In genomic region chr6:124661156-124661806, GRCm38 (mm10) we compare ENCODE assay signal across 24 mouse cellular contexts. TPM values are rescaled to one million over a fixed set of nuclear protein-coding genes. Genes with fewer than 3 reads are reported as not detected.
DNase-seq lines count a peak whose midpoint lies in the region; ATAC-seq and TF ChIP-seq lines count a peak whose summit lies in the region.
"Had no signal": no experiment of that assay in that cellular context is flagged by ENCODE, and none has a peak within 500 bp of the region (broad histone marks: within the 10 kb centered on the region; RNA-seq: fewer than 3 reads in every experiment).

No protein-coding gene starts in this region.

- no peak overlapping the region for H3K4me3 ChIP-seq in liver, embryonic 12.5 days
- no peak overlapping the region for H3K4me3 ChIP-seq in ES-Bruce4 (ENCODE audit: low read depth, low read length)
- peak overlapping the region; percentile 74 for H3K4me3 ChIP-seq in myocyte
- H3K4me3 ChIP-seq in kidney, adult 2 months (ENCODE audit: insufficient read depth, low read depth, low read length) = no peak overlapping the region

- H3K27ac ChIP-seq in liver, embryonic 12.5 days = no peak overlapping the region; the same call in 1 of the 2 replicates
- no peak overlapping the region for H3K27ac ChIP-seq in ES-Bruce4 (ENCODE audit: insufficient read depth, low read length)
- no peak overlapping the region for H3K27ac ChIP-seq in kidney, adult 2 months (ENCODE audit: insufficient read depth, low read depth, low read length)

- ATAC-seq in liver, embryonic 12.5 days = no peak
- ATAC-seq: forebrain, embryonic 14.5 days; hindbrain, postnatal 0 days had no signal

- DNase-seq in liver (no peak), A20 (ENCODE audit: low read depth, low spot score) (peak; percentile 77)
- no peak for DNase-seq in kidney, adult 11 months
- DNase-seq in kidney, adult 2 months = no peak
- DNase-seq: adrenal gland, adult 8-10 months; adrenal gland, postnatal 36 days; cerebellum, adult 2 months; cerebellum, postnatal 10 days; gastrocnemius, adult 2 months; gastrocnemius, postnatal 25 days; heart, adult 18-20 months; heart, postnatal 10 days had no signal

- peaks cover 10% of the 10 kb centered on the region for H3K36me3 ChIP-seq in liver, embryonic 12.5 days
- H3K36me3 ChIP-seq in ES-Bruce4 (ENCODE audit: control insufficient read depth, insufficient read depth, low read length, poor library complexity, severe bottlenecking) (no peaks in the 10 kb centered on the region), myocyte (ENCODE audit: control insufficient read depth, insufficient read depth) (peaks cover 4% of the 10 kb centered on the region)
- H3K36me3 ChIP-seq in kidney, adult 2 months (ENCODE audit: control insufficient read depth, insufficient read depth, low read length) = no peaks in the 10 kb centered on the region
- H3K36me3 ChIP-seq: heart, embryonic 10.5 days; hindbrain, embryonic 13.5 days had no signal

- H3K27me3 ChIP-seq in liver, embryonic 12.5 days (replicated peaks) = no peaks in the 10 kb centered on the region
- H3K27me3 ChIP-seq in ES-Bruce4 (ENCODE audit: control insufficient read depth, insufficient read depth, low read length, poor library complexity, severe bottlenecking) (no peaks in the 10 kb centered on the region), myocyte (ENCODE audit: control insufficient read depth, insufficient read depth, insufficient read length) (no peaks in the 10 kb centered on the region)
- H3K27me3 ChIP-seq in kidney, adult 2 months (replicated peaks; ENCODE audit: control insufficient read depth, insufficient read depth, low read length) = no peaks in the 10 kb centered on the region
- H3K27me3 ChIP-seq: embryonic facial prominence, embryonic 15.5 days; hindbrain, embryonic 13.5 days had no signal

- no peak for TF ChIP-seq EP300 in ES-Bruce4 (IDR thresholded peaks at IDR 0.05; ENCODE audit: insufficient read depth, low read depth, low read length)

- peaks cover 39% of the 10 kb centered on the region for H3K4me1 ChIP-seq in liver, embryonic 12.5 days
- no peaks in the 10 kb centered on the region for H3K4me1 ChIP-seq in ES-Bruce4 (ENCODE audit: control insufficient read depth, insufficient read depth, low read length)
- peaks cover 1% of the 10 kb centered on the region; the same call in 1 of the 2 replicates for H3K4me1 ChIP-seq in kidney, adult 2 months (ENCODE audit: control insufficient read depth, insufficient read depth, low read length)

- peaks cover 15% of the 10 kb centered on the region for H3K79me2 ChIP-seq in myocyte (ENCODE audit: control insufficient read depth, insufficient read depth)

- H3K4me2 ChIP-seq in liver, embryonic 12.5 days = peak overlapping the region; percentile 89; the same call in 1 of the 2 replicates
- peak overlapping the region; percentile 59 for H3K4me2 ChIP-seq in myocyte (ENCODE audit: low read depth)

- TF ChIP-seq POLR2A in ES-Bruce4 (IDR thresholded peaks at IDR 0.05; ENCODE audit: insufficient read depth, low read length) (no peak), myocyte (IDR thresholded peaks at IDR 0.05; ENCODE audit: insufficient read length, low read depth) (no peak)
- no peak for TF ChIP-seq POLR2A in kidney, adult 2 months (IDR thresholded peaks at IDR 0.05; ENCODE audit: low read depth, low read length)

- no peaks in the 10 kb centered on the region for H3K9me3 ChIP-seq in liver, embryonic 12.5 days (replicated peaks)
- H3K9me3 ChIP-seq in ES-Bruce4 (replicated peaks; ENCODE audit: control insufficient read depth, insufficient read depth, low read length, poor library complexity, severe bottlenecking) = no peaks in the 10 kb centered on the region
- H3K9me3 ChIP-seq: embryonic facial prominence, embryonic 15.5 days; forebrain, embryonic 10.5 days; heart, embryonic 10.5 days; hindbrain, embryonic 13.5 days had no signal

- H3K9ac ChIP-seq in liver, embryonic 12.5 days = peak overlapping the region; percentile 88; the same call in 1 of the 2 replicates
- peak overlapping the region; percentile 46; the same call in 1 of the 2 replicates for H3K9ac ChIP-seq in ES-Bruce4 (ENCODE audit: low read depth, poor library complexity, severe bottlenecking)
- H3K9ac ChIP-seq: embryonic facial prominence, embryonic 15.5 days had no signal

- 80% methylated on average over 4 of the region's 4 CpGs for WGBS in liver, embryonic 12.5 days (ENCODE audit: insufficient replicate concordance)
- 95% methylated on average over 4 of the region's 4 CpGs for WGBS in kidney, adult 2 months

- no peak overlapping the region for H3ac ChIP-seq in myocyte (ENCODE audit: control insufficient read depth, insufficient read length)

- TF ChIP-seq CTCF in ES-Bruce4 (IDR thresholded peaks at IDR 0.05; ENCODE audit: low read depth, low read length) = no peak
- no peak for TF ChIP-seq CTCF in kidney, adult 2 months (conservative IDR thresholded peaks at IDR 0.05; ENCODE audit: insufficient read depth, insufficient read length, low read depth, low read length)

TF ChIP-seq in myocyte, 11 proteins besides CTCF, POLR2A, EP300 and RAD21:
- no peak for TF ChIP-seq MYOG (IDR thresholded peaks at IDR 0.05; ENCODE audit: control insufficient read depth in 1 of 3, insufficient read depth in 1 of 3, insufficient read length in 2 of 3, low read depth in 2 of 3)
- TF ChIP-seq CEBPB (IDR thresholded peaks at IDR 0.05; ENCODE audit: insufficient read depth, poor library complexity, severe bottlenecking) = no peak
- no peak for TF ChIP-seq TCF12 (IDR thresholded peaks at IDR 0.05; ENCODE audit: insufficient read depth, poor library complexity, severe bottlenecking)
- TF ChIP-seq MYOD1 (IDR thresholded peaks at IDR 0.05; ENCODE audit: control insufficient read depth in 1 of 3, insufficient read length in 2 of 3, low read depth in 2 of 3) = no peak
- TF ChIP-seq SRF (IDR thresholded peaks at IDR 0.05; ENCODE audit: control insufficient read depth, insufficient read length, low read depth) = no peak
- no peak for TF ChIP-seq REST (IDR thresholded peaks at IDR 0.05; ENCODE audit: insufficient read depth, insufficient read length)
- no peak for TF ChIP-seq USF1 (IDR thresholded peaks at IDR 0.05; ENCODE audit: low read depth)

RNA-seq across cellular contexts. Expression of gene Lpcat3, which starts 1.5 kb away (rescaled TPM):
- 67.1 and 74.5 TPM in 2 replicates for polyA plus RNA-seq in liver, embryonic 12.5 days (2016; fragmentation: Nextera tagmentation; extraction: Ambion mirVana)
- polyA plus RNA-seq in ES-Bruce4 (2011; ENCODE audit: insufficient read depth, insufficient read length, low read depth, missing spikeins) (69.3 and 73.8 TPM in 2 replicates), myocyte (2012; fragmentation: generic; extraction: Trizol) (138 TPM)
- polyA plus RNA-seq in kidney, adult 2 months (2012; rRNA removed) = 215 and 231 TPM in 2 replicates

RNA-seq across cellular contexts. Expression of gene C1s2, which starts 25.4 kb away (rescaled TPM):
- polyA plus RNA-seq in liver, embryonic 12.5 days (2016; fragmentation: Nextera tagmentation; extraction: Ambion mirVana) = not detected in 2 replicates
- 0.49 TPM in 1 of 2 replicates, not detected in the other for polyA plus RNA-seq in ES-Bruce4 (2011; ENCODE audit: insufficient read depth, insufficient read length, low read depth, missing spikeins)
- 0.07 TPM for polyA plus RNA-seq in myocyte (2012; fragmentation: generic; extraction: Trizol)
- polyA plus RNA-seq in kidney, adult 2 months (2012; rRNA removed) = 0.18 and 0.20 TPM in 2 replicates
- polyA plus RNA-seq: embryonic facial prominence, embryonic 11.5 days; erythroblast, embryonic 14.5 days; heart, embryonic 10.5 days; heart, embryonic 14.5 days had no signal

RNA-seq across cellular contexts. Expression of gene Emg1, which starts 50.7 kb away (rescaled TPM):
- 200 TPM in 2 replicates for polyA plus RNA-seq in liver, embryonic 12.5 days (2016; fragmentation: Nextera tagmentation; extraction: Ambion mirVana)
- polyA plus RNA-seq in ES-Bruce4 (2011; ENCODE audit: insufficient read depth, insufficient read length, low read depth, missing spikeins) (118 TPM in 2 replicates), myocyte (2012; fragmentation: generic; extraction: Trizol) (103 TPM)
- 50.5 and 67.4 TPM in 2 replicates for polyA plus RNA-seq in kidney, adult 2 months (2012; rRNA removed)

RNA-seq across cellular contexts. Expression of gene Phb2, which starts 50.9 kb away (rescaled TPM):
- polyA plus RNA-seq in liver, embryonic 12.5 days (2016; fragmentation: Nextera tagmentation; extraction: Ambion mirVana) = 433 and 443 TPM in 2 replicates
- polyA plus RNA-seq in ES-Bruce4 (2011; ENCODE audit: insufficient read depth, insufficient read length, low read depth, missing spikeins) (329 and 331 TPM in 2 replicates), myocyte (2012; fragmentation: generic; extraction: Trizol) (339 TPM)
- polyA plus RNA-seq in kidney, adult 2 months (2012; rRNA removed) = 181 and 193 TPM in 2 replicates
